Mouse (Mus musculus) neural tube, embryonic 14.5 days (tissue): ENCODE results near the gene Arih2. TPM values are rescaled to one million over a fixed set of nuclear protein-coding genes. Genes with fewer than 3 reads are reported as not detected.
A peak's percentile ranks its signal among the peaks of the same experiment; 100 is the strongest.

ENCODE experiments used
- ATAC-seq: fragments of 200-750 bp; cut with Nextera tagmentation; 2 replicates; pipeline ENCODE4 v1.8.0; 2017; ENCODE audit warnings: low read depth, mild to moderate bottlenecking, moderate TSS enrichment, moderate library complexity
- H3K27ac ChIP-seq: fragments of 300-500 bp; sonication (generic); 2 replicates; pipeline ENCODE4 v1.5.1; 2014; ENCODE audit warnings: low read depth, mild to moderate bottlenecking, control low read depth, low read length, moderate library complexity, mixed read lengths
- H3K27me3 ChIP-seq: fragments of 300-500 bp; sonication (generic); 2 replicates; pipeline ENCODE4 v1.6.1; 2014; ENCODE audit warnings: low read length; ENCODE audit not compliant: control insufficient read depth, insufficient read depth
- H3K36me3 ChIP-seq: fragments of 300-500 bp; sonication (generic); 2 replicates; pipeline ENCODE4 v1.6.1; 2014; ENCODE audit warnings: low read length, mixed read lengths; ENCODE audit not compliant: control insufficient read depth, insufficient read depth
- H3K4me1 ChIP-seq: fragments of 300-500 bp; sonication (generic); 2 replicates; pipeline ENCODE4 v1.6.1; 2014; ENCODE audit warnings: low read length; ENCODE audit not compliant: control insufficient read depth, insufficient read depth
- H3K4me2 ChIP-seq: fragments of 300-500 bp; sonication (generic); 2 replicates; pipeline ENCODE4 v1.6.1; 2014; ENCODE audit warnings: mild to moderate bottlenecking, low read depth, low read length, control low read depth
- H3K4me3 ChIP-seq: fragments of 300-500 bp; sonication (generic); 2 replicates; pipeline ENCODE4 v1.5.1; 2014; ENCODE audit warnings: low read depth, low read length, control low read depth, mixed read lengths
- H3K9ac ChIP-seq: fragments of 300-500 bp; sonication (generic); replicated peaks from 2 replicates; pipeline ENCODE4 v1.6.1; 2014; ENCODE audit warnings: low read depth, mild to moderate bottlenecking, control low read depth, low read length, mixed read lengths
- H3K9me3 ChIP-seq: fragments of 300-500 bp; sonication (generic); 2 replicates; pipeline ENCODE4 v1.6.1; 2016; ENCODE audit warnings: low read length; ENCODE audit not compliant: control insufficient read depth
- WGBS: fragments of 180-500 bp; shearing (Covaris S2); extraction: QIAGEN DNeasy Blood & Tissue Kit; methylation state at CpG from one replicate; pipeline ENCODE4 v1.1.7; 2014; 5-methylcytosine and 5-hydroxymethylcytosine counted together
- polyA plus RNA-seq: library from polyadenylated mRNA; unstranded; fragments of >200 nt; fragmentation: Nextera tagmentation; extraction: Ambion mirVana; gene quantifications from 2 replicates; pipeline ENCODE4 v1.2.1, GENCODE M21; 2014

The Arih2 gene
- polyA plus RNA-seq, 1 experiment from 2014 or later: 37.7 TPM

- H3K4me1 ChIP-seq: peaks cover 46% of the 10 kb centered on the region
- peak; percentile 97 for ATAC-seq
- 3% methylated on average over 51 of the region's 51 CpGs for WGBS
Observed at GRCm38 (mm10) chr9:108578545-108579343, 70.4 kb downstream of the Arih2 start, which contains the start of gene Wdr6. TSS of gene Wdr6 (minus strand) at chr9:108578739.

GRCm38 (mm10) chr9:108577934-108578544, 71.1 kb downstream of the Arih2 start:
- Histone ChIP-seq H3K4me2 (peak overlapping the region; percentile 87), H3K9me3 (no peaks in the 10 kb centered on the region), H3K27me3 (no peaks in the 10 kb centered on the region), H3K4me1 (peaks cover 46% of the 10 kb centered on the region), H3K27ac (peak overlapping the region; percentile 96), H3K36me3 (peaks cover 30% of the 10 kb centered on the region), H3K9ac (peak overlapping the region; percentile 97), H3K4me3 (peak overlapping the region; percentile 57)
- ATAC-seq: peak; percentile 3; the same call in 1 of the 2 replicates
- WGBS: 1% methylated on average over 23 of the region's 24 CpGs

More at GRCm38 (mm10) chr9:108578545-108579343, 70.4 kb downstream of the Arih2 start, which contains the start of gene Wdr6:
- Histone ChIP-seq H3K27ac (peak within 1 kb of the TSS; percentile 96), H3K4me3 (peak within 1 kb of the TSS; percentile 57), H3K36me3 (peaks cover 23% of the 10 kb centered on the region), H3K27me3 (no peaks in the 10 kb centered on the region), H3K4me2 (peak within 1 kb of the TSS; percentile 87), H3K9ac (peak within 1 kb of the TSS; percentile 97), H3K9me3 (no peaks in the 10 kb centered on the region)

DNA sequence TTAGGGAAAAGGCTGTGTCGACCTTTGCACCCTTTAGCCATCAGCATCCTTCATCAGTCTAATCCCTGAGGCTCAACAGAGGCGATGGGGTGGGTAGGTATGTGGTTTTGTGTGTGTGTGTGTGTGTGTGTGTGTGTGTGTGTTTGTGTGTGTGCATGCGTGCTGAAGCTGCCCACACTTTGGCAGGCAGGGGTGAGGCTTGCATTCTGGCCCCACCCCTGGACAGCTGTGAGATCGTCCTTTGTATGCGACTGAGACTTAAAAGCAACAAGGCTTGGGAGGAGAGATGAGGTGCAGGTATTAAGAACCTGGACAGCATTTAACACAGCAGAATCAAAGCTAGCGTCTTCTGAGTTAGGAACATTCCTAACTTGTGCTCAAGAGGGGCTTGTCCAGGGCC, 72.2 kb downstream of the Arih2 start:
- H3K9me3 ChIP-seq: no peaks in the 10 kb centered on the region
- ATAC-seq: no peak
- H3K36me3 ChIP-seq: peaks cover 37% of the 10 kb centered on the region
- peaks cover 46% of the 10 kb centered on the region for H3K4me1 ChIP-seq
- peak overlapping the region; percentile 87 for H3K4me2 ChIP-seq
- WGBS: 58% methylated on average over 6 of the region's 6 CpGs
- peak overlapping the region; percentile 57 for H3K4me3 ChIP-seq
- peak overlapping the region; percentile 97; the same call in 1 of the 2 replicates for H3K9ac ChIP-seq
- no peak overlapping the region for H3K27ac ChIP-seq
- H3K27me3 ChIP-seq: no peaks in the 10 kb centered on the region

GRCm38 (mm10) chr9:108575321-108576297, 73.6 kb downstream of the Arih2 start:
- H3K27me3 ChIP-seq: no peaks in the 10 kb centered on the region
- WGBS: 89% methylated on average over 37 of the region's 37 CpGs
- no peaks in the 10 kb centered on the region for H3K9me3 ChIP-seq
- H3K4me2 ChIP-seq: peak overlapping the region; percentile 87
- no peak overlapping the region for H3K4me3 ChIP-seq
- peaks cover 48% of the 10 kb centered on the region for H3K4me1 ChIP-seq
- H3K36me3 ChIP-seq: peaks cover 45% of the 10 kb centered on the region
- no peak for ATAC-seq
- no peak overlapping the region for H3K9ac ChIP-seq
- no peak overlapping the region for H3K27ac ChIP-seq

DNA sequence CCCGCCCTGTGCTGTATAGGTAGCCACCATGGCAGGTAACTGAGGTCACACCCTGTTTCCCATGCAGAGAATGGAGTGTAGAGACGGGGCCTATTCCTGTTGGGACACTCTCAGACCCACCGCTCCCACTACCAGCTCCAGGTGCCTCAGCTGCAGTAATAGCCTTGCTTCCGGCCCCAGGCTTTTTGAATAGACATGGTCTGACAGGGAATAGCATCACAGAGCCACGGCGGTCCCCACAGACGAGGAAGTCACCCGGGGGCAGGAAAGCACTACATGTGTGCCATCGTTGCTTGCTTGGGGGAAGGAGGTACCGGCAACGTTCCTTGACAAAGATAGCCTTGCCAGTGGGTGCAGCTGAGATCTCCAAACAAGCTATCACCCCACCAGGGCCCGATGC, 74.3 kb downstream of the Arih2 start:
- H3K27ac ChIP-seq: no peak overlapping the region
- H3K4me1 ChIP-seq: peaks cover 53% of the 10 kb centered on the region
- H3K9me3 ChIP-seq: no peaks in the 10 kb centered on the region
- no peak overlapping the region for H3K9ac ChIP-seq
- no peak overlapping the region for H3K4me3 ChIP-seq
- 82% methylated on average over 12 of the region's 12 CpGs for WGBS
- no peak for ATAC-seq
- peak overlapping the region; percentile 23; the same call in 1 of the 2 replicates for H3K4me2 ChIP-seq
- H3K27me3 ChIP-seq: no peaks in the 10 kb centered on the region
- H3K36me3 ChIP-seq: peaks cover 45% of the 10 kb centered on the region

DNA sequence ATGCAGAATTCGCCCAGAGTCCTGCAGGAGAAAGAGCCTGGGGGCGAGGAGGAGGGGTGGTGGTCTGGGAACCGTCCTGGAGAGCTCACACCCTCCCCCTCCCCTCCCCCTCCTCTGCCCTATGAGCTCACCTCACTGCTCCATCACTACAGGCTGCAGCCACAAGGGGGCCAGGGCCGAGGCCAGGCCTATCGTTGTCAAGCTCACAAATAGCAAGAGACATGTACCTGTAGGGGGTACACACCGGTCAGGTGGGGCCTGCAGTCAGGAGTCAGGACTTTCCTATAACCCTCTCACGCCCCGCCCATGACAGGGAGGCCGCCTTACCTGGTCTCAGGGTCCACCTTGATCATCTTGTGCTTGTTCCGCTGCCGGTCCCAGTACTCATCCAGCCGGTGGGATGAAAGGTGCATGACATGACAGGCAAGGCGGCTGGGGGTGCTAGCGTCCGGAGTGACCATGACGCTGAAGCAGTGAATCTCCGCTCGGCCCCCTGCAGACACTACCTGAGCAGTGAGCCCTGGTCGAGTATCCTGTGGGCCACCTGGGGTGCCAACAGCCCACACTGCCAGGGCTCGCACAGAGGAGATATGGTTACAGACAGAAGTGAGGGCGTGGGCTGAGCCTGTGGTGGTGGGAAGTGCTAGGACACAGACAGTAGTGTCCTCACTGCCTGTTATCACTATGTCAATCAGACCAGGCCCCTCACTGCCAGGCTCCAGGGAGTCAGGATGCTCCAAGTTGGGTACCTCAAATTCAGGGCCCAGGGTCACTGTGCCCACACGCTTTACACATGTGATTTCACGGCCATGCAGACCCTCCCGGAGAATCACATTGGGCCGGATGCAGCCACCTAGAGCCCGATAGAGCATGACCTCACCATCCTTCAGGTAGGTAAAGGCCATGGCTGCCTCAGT, 75.2 kb downstream of the Arih2 start:
- no peak for ATAC-seq
- Histone ChIP-seq H3K4me3 (no peak overlapping the region), H3K4me2 (no peak overlapping the region), H3K36me3 (peaks cover 45% of the 10 kb centered on the region), H3K9ac (no peak overlapping the region; the same call in 1 of the 2 replicates), H3K27me3 (no peaks in the 10 kb centered on the region), H3K9me3 (no peaks in the 10 kb centered on the region), H3K4me1 (peaks cover 47% of the 10 kb centered on the region), H3K27ac (no peak overlapping the region)
- 58% methylated on average over 25 of the region's 26 CpGs for WGBS

DNA sequence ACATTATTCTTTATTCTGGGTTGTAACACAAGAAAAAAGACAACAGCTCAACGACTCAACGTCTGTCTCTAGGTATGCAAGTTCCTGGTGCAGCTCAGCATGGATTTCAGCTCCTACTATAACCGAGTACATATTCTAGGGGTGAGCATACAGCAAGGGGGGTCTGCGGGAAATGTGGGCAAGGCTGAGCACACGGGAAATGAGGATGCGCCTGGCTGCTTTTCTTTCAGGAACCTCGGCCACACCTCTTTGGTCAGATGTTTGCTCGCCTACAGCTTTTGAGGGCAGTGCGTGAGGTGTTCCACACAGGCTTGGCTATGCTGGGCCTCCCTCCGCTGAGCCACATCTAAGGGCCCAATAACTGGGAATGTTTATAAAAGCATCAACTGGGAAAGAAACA, 76.9 kb downstream of the Arih2 start:
- no peak overlapping the region for H3K9ac ChIP-seq
- H3K36me3 ChIP-seq: peaks cover 45% of the 10 kb centered on the region
- no peak overlapping the region for H3K27ac ChIP-seq
- 87% methylated on average over 10 of the region's 10 CpGs for WGBS
- H3K4me2 ChIP-seq: no peak overlapping the region
- no peak overlapping the region for H3K4me3 ChIP-seq
- H3K27me3 ChIP-seq: no peaks in the 10 kb centered on the region
- peaks cover 50% of the 10 kb centered on the region for H3K4me1 ChIP-seq
- no peak for ATAC-seq
- H3K9me3 ChIP-seq: no peaks in the 10 kb centered on the region
